Mouse (Mus musculus): ENCODE results near the gene Man2b2.

The Man2b2 gene

DNA sequence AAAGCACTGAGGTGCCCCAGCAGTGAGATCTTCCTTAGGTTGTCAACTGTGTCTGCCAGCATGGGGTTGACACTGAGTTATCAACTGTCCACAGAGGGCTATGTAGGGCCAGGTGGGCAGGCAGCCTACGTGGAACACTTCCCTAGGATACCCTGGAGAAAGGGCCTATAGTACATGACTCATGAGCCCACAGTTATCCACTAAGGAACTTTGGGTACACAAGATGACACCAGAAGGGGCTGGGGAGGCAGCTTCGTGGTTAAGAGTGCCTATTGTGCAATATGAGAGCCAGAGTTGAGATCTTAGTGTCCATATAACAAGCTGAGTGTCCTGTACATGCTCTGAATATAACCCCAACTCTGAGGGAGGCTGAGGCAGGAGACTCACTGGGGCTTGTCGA is 60.9 kb downstream of the Man2b2 start:
- in situ Hi-C loops (cut with MseI, MboI) = no loop called here

DNA sequence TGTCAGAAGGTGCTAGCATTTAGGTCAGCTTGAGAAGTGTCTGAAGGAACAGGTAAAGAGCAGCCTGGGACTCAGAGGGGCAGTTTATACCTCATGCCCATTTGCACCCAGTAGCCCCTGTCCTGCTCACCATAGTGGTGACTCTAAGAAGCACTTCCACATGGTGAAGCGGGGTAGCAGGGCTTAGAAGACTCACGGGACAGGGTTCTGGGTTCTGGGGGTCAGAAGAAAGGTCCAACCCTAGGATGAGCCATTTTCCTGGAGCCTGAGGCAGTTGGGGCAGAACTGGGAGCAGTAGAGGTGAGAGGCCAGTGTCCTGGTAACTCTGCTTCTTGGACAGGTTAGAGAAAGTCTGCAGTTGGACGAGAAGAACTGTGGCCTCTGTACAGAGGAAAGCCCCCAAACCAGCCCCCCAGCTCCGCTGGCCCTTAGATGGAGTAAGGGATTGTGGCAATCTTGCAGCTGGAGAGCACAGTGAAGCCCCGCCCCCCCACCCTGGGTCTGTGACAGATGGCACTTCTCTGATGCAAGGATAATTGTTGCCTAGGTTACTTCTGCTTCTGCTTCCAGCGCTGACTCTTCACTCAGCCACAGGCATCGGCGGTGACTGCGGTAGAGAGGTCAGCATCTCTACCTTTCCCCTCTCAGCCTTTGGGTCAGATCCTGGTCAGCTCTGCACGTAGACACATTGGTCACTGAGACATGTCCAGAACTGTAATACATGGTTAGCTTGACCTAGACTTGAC is 63.3 kb downstream of the Man2b2 start:
- in situ Hi-C loops (cut with MseI, MboI) = no loop called here

DNA sequence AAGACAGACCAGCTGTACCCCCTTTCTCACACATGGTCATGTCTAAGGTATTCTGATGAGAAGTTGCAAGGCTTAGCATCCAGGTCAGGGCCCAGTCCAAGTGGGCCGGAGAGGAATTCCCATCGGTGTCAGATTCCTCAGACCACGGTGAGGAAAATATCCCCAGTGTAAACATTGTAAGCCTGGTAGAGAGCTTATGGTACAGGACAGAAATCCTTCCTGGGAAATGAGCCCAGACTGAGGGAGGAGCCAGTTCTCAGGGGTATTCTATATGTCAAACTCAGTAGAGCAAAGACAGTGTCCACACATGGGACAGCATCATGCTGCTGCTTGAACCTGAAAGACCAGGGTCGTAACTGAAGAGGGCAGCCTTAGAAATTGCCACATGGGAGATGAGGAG is 70.6 kb downstream of the Man2b2 start:
- in situ Hi-C loops (cut with MseI, MboI) = loop anchor here in 1 of 2 experiments (5.0 kb wide), 1 partner anchor 47 kb away; no protein-coding TSS in a partner anchor

DNA sequence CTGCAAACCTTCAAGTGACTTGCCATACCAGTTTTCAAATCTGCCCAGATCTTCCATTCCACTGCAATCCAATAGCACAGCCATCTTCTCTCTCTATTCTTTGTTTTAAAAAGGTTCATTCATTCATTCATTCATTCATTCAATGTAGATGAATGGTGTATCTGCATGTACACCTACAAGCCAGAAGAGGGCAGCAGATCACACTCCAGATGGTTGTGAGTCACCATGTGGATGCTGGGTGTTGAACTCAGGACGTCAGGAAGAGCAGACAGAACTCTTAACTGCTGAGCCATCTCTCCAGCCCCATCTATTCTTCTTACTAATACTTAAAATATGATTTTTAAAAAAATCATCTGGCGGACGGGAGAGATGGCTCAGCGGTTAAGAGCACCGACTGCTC is 73.4 kb downstream of the Man2b2 start:
- in situ Hi-C loops (cut with MseI, MboI) = loop anchor here in 1 of 2 experiments (5.0 kb wide), 1 partner anchor 50 kb away; no protein-coding TSS in a partner anchor

All from mouse trophoblast stem cell (cell line).